Mouse (Mus musculus): ENCODE measurements at regions not wholly inside any gene's neighbourhood (a gene's known extent, or its start where the extent isn't known, plus 50 kb on each side); places are given as distances from the start of the nearest gene placed in this dataset.

DNA sequence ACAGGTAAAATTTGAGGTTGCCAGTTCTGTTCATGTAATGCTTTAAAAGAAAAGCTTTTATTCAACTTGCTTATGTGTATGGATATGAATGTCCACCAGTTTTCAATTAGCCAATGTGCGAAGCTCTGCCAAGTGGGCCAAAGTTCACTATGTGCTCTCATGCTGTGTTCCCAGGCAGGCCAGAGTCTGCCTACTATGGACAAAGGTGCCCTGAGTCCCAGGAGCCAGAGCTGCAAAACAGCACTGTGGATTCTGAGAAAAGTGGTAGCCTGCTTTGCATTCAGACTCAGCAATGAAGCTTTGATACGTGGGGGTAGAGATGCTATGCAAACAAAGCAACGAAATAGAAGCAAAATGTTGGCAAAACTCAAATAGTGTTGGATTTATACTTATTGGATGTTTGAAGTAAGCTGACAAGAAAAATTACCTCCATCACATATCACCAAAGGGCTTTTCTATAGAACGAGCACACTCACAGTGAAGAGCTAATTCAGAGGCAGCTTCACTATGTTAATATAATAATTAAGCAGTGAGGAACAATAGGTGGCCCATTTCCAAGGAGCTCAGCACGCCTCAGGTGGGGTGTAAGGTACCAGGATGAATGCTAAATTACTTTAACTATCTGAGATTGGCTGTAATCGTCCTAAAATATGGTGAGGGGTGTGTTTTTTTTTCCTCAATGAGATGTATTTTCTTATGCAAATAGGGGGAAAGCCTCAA is 318.2 kb upstream of the Zeb2 start:
- Histone ChIP-seq H3K4me2 (no peak overlapping the region), H3K27me3 (no peaks in the 10 kb centered on the region), H3K27ac (no peak overlapping the region), H3K4me1 (replicated peaks) (peaks cover 19% of the 10 kb centered on the region), H3K9ac (no peak overlapping the region), H3K36me3 (no peaks in the 10 kb centered on the region), H3K4me3 (replicated peaks) (no peak overlapping the region), H3K9me3 (replicated peaks) (no peaks in the 10 kb centered on the region)
- ATAC-seq (ENCODE audit: low read depth) = no peak
- DNase-seq = no peak
- WGBS (ENCODE audit: insufficient replicate concordance) = 70% methylated on average over 6 of the region's 6 CpGs

DNA sequence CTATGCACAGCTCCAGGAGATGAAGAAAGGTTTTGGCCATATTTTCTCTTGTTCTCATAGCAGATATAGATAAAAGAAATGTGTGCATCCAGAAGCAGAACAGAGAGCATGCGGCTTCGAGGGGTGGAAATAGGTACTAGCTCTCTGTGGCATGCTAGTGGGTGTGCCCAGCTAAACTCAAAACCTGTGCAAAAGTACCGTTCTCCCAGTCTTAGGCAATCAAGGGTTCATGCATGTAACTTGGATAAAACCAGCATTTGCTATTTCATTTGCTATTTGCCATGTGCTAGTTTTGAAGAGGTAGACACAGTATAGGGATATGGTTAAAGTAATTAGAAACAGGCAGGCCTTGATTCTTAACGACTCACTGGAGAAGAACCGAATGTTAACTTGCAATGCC is 317.6 kb upstream of the Zeb2 start:
- H3K36me3 ChIP-seq = no peaks in the 10 kb centered on the region

DNA sequence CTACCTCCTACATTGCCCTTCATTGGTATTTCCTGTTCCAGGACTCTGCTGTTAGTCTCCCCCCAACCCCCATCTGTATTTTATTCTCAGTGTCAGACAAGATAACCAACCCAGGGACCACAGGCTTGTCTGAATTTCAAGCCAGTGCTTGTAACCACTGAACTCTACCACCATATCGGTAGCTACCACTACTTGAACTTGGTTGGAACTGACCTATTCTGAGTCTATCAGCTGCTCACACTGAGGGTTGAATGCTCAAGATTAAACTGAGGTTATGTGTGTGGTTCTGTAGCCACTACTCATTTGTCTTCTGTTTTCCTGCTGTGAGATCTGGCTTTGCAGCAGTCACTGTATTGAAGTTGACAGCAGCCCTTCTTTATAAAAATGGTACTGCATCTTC is 317.0 kb upstream of the Zeb2 start:
- no peak overlapping the region for H3K4me2 ChIP-seq
- peaks cover 19% of the 10 kb centered on the region for H3K4me1 ChIP-seq (replicated peaks)
- DNase-seq (peak; percentile 8), ATAC-seq (ENCODE audit: low read depth) (peak; percentile 94)
- H3K27me3 ChIP-seq = no peaks in the 10 kb centered on the region
- H3K36me3 ChIP-seq = no peaks in the 10 kb centered on the region
- WGBS (ENCODE audit: insufficient replicate concordance) = 9% methylated on average over 1 of the region's 1 CpGs
- H3K9ac ChIP-seq = no peak overlapping the region
- H3K4me3 ChIP-seq (replicated peaks) = no peak overlapping the region
- no peaks in the 10 kb centered on the region for H3K9me3 ChIP-seq (replicated peaks)
- no peak overlapping the region for H3K27ac ChIP-seq

More for the DNA sequence above, 317.6 kb upstream of the Zeb2 start:
- WGBS (ENCODE audit: insufficient replicate concordance) = 47% methylated on average over 5 of the region's 5 CpGs
- DNase-seq (no peak), ATAC-seq (ENCODE audit: low read depth) (no peak)
- Histone ChIP-seq H3K4me3 (replicated peaks) (no peak overlapping the region), H3K27me3 (no peaks in the 10 kb centered on the region), H3K27ac (no peak overlapping the region), H3K9ac (no peak overlapping the region), H3K4me2 (no peak overlapping the region), H3K9me3 (replicated peaks) (no peaks in the 10 kb centered on the region), H3K4me1 (replicated peaks) (peaks cover 19% of the 10 kb centered on the region)

DNA sequence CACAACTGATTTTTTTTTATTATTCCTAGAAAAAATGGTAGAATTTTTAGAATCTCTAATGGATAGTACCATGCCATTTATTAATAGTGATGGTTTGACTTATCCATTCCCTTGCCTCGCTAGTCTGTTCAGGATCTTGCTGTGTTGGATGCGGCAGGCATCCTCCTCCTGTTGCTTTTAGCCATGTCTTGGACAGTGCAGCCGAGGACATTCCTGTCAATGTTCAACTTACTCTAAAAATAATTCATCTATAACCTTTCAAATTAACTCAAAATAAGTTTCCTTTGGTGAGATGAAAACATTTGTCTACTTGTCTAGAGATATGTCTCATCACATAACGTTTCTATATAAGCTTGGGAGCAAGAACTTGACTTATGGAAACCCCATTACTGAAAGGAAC is 314.2 kb upstream of the Zeb2 start:
- WGBS (ENCODE audit: insufficient replicate concordance) = 74% methylated on average over 4 of the region's 4 CpGs
- no peak overlapping the region for H3K9ac ChIP-seq
- no peak overlapping the region for H3K4me2 ChIP-seq
- no peaks in the 10 kb centered on the region for H3K27me3 ChIP-seq
- no peak overlapping the region for H3K27ac ChIP-seq
- no peak overlapping the region for H3K4me3 ChIP-seq (replicated peaks)
- H3K36me3 ChIP-seq = no peaks in the 10 kb centered on the region
- ATAC-seq (ENCODE audit: low read depth) (no peak), DNase-seq (no peak)
- peaks cover 19% of the 10 kb centered on the region for H3K4me1 ChIP-seq (replicated peaks)
- no peaks in the 10 kb centered on the region for H3K9me3 ChIP-seq (replicated peaks)

DNA sequence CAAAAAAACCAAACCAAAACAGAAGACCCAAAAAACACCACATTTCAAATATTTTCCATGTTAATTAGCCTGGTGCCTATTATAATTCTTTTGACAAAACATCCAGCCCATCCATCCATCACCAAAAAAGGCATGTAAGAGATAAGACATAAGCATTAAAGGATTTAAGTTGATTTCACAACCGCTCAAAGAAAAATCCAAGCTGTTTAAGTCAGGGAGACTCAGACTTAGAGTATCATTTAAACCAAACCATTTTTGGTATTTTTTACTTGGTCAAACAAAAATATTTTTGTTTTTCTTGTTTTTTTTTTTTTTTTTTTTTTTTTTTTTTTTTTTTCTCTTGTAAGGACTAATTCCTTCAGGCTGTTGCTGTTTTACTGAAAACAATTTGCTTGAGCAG is 304.6 kb upstream of the Zeb2 start:
- no peak for DNase-seq
- Histone ChIP-seq H3K9ac (no peak overlapping the region), H3K4me3 (replicated peaks) (no peak overlapping the region), H3K27ac (no peak overlapping the region), H3K4me1 (replicated peaks) (no peaks in the 10 kb centered on the region), H3K9me3 (replicated peaks) (no peaks in the 10 kb centered on the region), H3K4me2 (no peak overlapping the region), H3K27me3 (no peaks in the 10 kb centered on the region), H3K36me3 (no peaks in the 10 kb centered on the region)
- no peak for ATAC-seq (ENCODE audit: low read depth)
- WGBS (ENCODE audit: insufficient replicate concordance) = 82% methylated on average over 1 of the region's 1 CpGs

DNA sequence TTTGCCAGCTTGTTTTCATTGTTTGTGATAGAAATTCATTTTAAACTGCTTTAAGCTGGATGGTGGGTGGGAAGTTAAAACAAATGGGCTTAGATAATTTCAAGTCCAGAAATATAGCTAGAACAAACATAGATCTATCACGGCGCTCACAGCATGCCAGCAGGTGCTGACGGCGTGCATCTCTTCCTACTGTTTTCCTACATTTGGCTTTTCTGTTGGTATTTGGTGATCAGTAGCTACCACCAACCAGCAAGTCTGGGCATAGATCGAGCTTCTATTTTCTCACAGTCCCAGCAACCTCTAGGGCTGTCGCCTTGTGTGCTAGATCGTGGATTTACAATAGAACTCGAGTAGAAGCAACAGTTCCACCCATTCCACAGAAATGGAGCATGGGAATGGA is 290.9 kb upstream of the Zeb2 start:
- DNase-seq (no peak), ATAC-seq (ENCODE audit: low read depth) (no peak)
- Histone ChIP-seq H3K27ac (no peak overlapping the region), H3K9me3 (replicated peaks) (no peaks in the 10 kb centered on the region), H3K36me3 (no peaks in the 10 kb centered on the region), H3K9ac (no peak overlapping the region), H3K4me3 (replicated peaks) (no peak overlapping the region), H3K4me2 (no peak overlapping the region), H3K27me3 (no peaks in the 10 kb centered on the region), H3K4me1 (replicated peaks) (peaks cover 6% of the 10 kb centered on the region)
- 78% methylated on average over 8 of the region's 8 CpGs for WGBS (ENCODE audit: insufficient replicate concordance)

DNA sequence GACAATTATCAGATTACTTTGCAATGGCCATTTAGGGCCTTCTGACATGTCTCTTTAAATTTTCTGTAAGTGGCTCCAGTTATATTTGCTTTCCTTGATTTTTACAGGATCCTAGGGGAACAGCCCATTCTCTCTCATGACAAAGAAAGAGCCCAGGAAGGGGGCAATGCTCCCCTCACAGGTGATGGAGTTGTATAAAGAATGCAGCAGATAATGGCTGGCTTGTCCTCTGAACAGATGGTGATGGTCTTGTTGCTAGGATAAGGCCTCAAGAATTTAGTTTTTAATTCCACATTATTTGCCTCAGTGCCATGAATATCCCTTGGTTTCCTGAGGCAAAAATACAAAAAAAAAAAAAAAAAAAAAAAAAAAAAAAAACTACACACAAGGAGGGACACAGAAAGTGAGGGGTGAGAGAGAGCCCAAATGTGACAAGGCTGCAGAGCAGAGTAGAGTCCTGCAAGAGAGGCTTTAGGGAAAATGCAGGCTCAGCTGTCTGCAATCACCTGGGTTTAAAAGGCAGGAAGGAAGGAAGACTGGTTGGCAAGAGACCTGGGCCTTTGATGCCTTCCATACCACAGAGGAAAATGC is 272.8 kb upstream of the Zeb2 start:
- no peaks in the 10 kb centered on the region for H3K27me3 ChIP-seq
- H3K4me3 ChIP-seq (replicated peaks) = no peak overlapping the region

DNA sequence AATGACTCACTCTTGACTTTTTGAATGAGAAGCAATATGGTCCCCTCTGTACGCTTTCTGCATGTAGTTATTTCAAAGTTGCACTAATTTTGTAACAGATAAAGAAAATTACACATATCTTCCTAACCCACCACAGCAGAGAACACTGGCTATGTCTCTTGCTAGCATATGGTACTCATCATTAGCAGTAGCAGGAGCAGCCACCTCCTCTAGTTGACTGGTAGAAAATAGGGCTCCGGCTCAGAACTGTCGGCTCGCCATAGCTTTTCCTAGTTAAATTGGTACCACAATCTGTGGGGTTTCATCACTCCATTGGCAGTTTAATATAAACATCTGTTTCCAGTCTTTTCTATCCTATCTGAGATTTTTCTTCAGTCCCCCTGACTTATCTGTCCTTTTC is 254.1 kb upstream of the Zeb2 start:
- WGBS (ENCODE audit: insufficient replicate concordance) = 78% methylated on average over 4 of the region's 4 CpGs

More for the DNA sequence above, 272.8 kb upstream of the Zeb2 start:
- H3K4me1 ChIP-seq (replicated peaks) = no peaks in the 10 kb centered on the region
- no peak overlapping the region for H3K9ac ChIP-seq
- H3K4me2 ChIP-seq = no peak overlapping the region
- DNase-seq (no peak), ATAC-seq (ENCODE audit: low read depth) (no peak)
- H3K27ac ChIP-seq = no peak overlapping the region
- H3K9me3 ChIP-seq (replicated peaks) = no peaks in the 10 kb centered on the region
- no peaks in the 10 kb centered on the region for H3K36me3 ChIP-seq

DNA sequence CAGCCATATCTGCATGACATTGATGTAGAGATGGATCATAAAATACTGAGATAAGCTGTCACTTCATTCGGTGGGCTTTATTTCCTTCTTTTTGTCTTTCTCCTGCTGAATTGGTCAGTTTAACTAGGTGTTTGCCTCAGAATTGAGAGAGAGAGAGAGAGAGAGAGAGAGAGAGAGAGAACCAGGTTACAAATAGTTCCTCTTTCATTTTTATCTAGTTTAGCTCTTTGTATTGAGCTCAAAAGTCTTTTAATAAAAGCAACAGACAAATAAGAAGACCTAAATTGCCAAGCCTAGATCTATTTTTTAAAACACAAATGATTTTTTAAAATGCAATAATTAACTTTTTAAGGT is 253.4 kb upstream of the Zeb2 start:
- H3K9me3 ChIP-seq (replicated peaks) = no peaks in the 10 kb centered on the region
- no peak for DNase-seq
- no peaks in the 10 kb centered on the region for H3K27me3 ChIP-seq
- no peak for ATAC-seq (ENCODE audit: low read depth)
- no peak overlapping the region for H3K27ac ChIP-seq
- no peaks in the 10 kb centered on the region for H3K36me3 ChIP-seq
- H3K4me1 ChIP-seq (replicated peaks) = no peaks in the 10 kb centered on the region
- H3K9ac ChIP-seq = no peak overlapping the region
- H3K4me3 ChIP-seq (replicated peaks) = no peak overlapping the region
- 24% methylated on average over 1 of the region's 1 CpGs for WGBS (ENCODE audit: insufficient replicate concordance)
- H3K4me2 ChIP-seq = no peak overlapping the region

More for the DNA sequence above, 254.1 kb upstream of the Zeb2 start:
- H3K9me3 ChIP-seq (replicated peaks) = no peaks in the 10 kb centered on the region
- no peak overlapping the region for H3K27ac ChIP-seq
- H3K27me3 ChIP-seq = no peaks in the 10 kb centered on the region
- no peak overlapping the region for H3K4me2 ChIP-seq
- no peaks in the 10 kb centered on the region for H3K4me1 ChIP-seq (replicated peaks)
- no peaks in the 10 kb centered on the region for H3K36me3 ChIP-seq
- DNase-seq (no peak), ATAC-seq (ENCODE audit: low read depth) (no peak)
- no peak overlapping the region for H3K4me3 ChIP-seq (replicated peaks)
- H3K9ac ChIP-seq = no peak overlapping the region

DNA sequence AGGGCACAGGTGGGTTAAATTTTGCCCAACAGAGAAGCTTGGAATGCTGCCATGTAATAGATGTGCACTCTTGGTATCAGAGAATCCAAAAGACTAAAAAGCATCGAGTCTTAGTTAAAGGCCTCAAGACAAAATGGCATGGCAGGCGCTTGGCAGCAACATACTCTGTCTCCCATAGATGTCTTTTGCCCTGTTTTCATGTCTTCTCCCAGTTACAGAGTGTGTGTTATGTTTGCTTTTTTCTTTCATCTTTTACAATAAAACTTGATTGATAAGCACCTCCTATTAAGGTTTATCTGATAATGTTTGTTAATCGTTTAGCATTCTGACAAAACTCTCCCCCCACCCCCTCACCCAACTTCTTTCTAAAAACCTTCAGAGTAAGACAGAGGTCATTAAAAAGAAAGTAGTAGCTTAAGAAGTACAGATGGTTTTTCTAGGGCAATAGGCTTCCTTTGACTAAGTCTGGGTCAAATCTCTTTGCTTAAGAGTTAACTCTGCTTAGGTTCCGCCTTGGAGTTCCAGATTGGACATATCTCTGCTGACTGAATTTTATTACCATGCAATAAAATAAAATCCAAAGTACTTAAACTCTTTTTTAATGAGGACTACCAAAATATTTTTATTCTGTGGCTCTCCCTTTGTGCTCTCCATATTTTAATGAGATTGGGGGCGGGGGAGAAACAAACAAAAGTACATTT is 252.9 kb upstream of the Zeb2 start:
- 75% methylated on average over 5 of the region's 5 CpGs for WGBS (ENCODE audit: insufficient replicate concordance)
- no peaks in the 10 kb centered on the region for H3K4me1 ChIP-seq (replicated peaks)
- no peak overlapping the region for H3K4me2 ChIP-seq
- H3K4me3 ChIP-seq (replicated peaks) = no peak overlapping the region
- no peak for DNase-seq
- ATAC-seq (ENCODE audit: low read depth) = no peak
- no peaks in the 10 kb centered on the region for H3K9me3 ChIP-seq (replicated peaks)
- no peak overlapping the region for H3K27ac ChIP-seq
- no peaks in the 10 kb centered on the region for H3K27me3 ChIP-seq
- no peaks in the 10 kb centered on the region for H3K36me3 ChIP-seq
- H3K9ac ChIP-seq = no peak overlapping the region

DNA sequence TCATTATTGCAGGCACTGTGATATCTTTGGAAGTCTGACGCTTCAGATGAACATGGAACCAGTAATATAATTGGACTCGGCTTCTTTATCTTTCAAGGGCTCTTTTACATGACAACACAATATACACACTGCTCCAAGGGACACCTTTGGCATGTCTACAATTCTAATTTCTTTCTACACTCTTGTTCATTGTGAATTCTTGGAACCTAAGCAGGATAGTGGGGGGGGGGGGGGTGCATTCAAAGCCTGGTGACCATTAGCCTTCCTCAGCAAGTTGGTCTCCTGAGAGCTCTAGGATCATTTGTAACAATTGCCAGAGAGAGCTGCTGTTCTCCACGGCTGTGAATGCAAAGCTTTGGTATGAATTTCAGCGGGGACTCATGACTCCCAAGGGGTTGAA is 252.2 kb upstream of the Zeb2 start:
- Histone ChIP-seq H3K36me3 (no peaks in the 10 kb centered on the region), H3K27me3 (no peaks in the 10 kb centered on the region), H3K9ac (no peak overlapping the region), H3K4me2 (no peak overlapping the region), H3K4me1 (replicated peaks) (no peaks in the 10 kb centered on the region), H3K4me3 (replicated peaks) (no peak overlapping the region), H3K27ac (no peak overlapping the region), H3K9me3 (replicated peaks) (no peaks in the 10 kb centered on the region)
- DNase-seq (no peak), ATAC-seq (ENCODE audit: low read depth) (no peak)
- WGBS (ENCODE audit: insufficient replicate concordance) = 68% methylated on average over 4 of the region's 4 CpGs
